Mouse (Mus musculus) spleen, adult 2 months (tissue): Measurements from ENCODE around the gene Zfp518a.

Experiments used
- CTCF ChIP-seq: fragments of 200-500 bp; IDR thresholded peaks from 2 replicates; pipeline ENCODE4 v1.5.1; 2011; ENCODE audit warnings: mild to moderate bottlenecking, inconsistent platforms; ENCODE audit not compliant: insufficient read depth, insufficient read length, insufficient replicate concordance; ENCODE audit errors: extremely low read depth
- POLR2A ChIP-seq: fragments of 200-500 bp; IDR thresholded peaks from 2 replicates; pipeline ENCODE4 v1.6.1; 2011; ENCODE audit warnings: low read depth, low read length, inconsistent platforms

DNA sequence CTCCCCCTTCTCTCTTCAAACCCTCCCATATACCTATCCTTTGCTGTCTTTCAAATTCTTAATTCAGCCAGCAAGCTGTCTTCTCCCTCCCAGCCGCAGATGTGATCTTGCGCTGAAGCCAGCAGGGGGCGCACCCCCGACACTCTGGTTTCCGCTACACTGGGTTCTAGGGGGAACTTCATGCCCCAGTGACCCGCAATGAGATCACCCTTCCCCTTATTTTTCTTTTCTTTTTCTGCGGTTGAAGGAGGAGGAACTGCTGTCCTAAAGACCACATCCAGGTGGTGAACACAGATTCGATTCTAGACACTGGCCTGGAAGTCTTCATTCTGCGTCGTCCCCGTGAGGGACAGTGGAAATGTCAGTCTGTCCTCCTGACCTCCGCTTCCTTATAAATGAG is 68.5 kb downstream of the Zfp518a start:
- TF ChIP-seq CTCF: peak; percentile 86
- no peak for TF ChIP-seq POLR2A
